Mouse (Mus musculus): ENCODE measurements around the gene Gnao1. TPM values are rescaled to one million over a fixed set of nuclear protein-coding genes. Genes with fewer than 3 reads are reported as not detected.

The Gnao1 gene
- total RNA-seq, 4 experiments from 2014 or later = 3.5 to 5.0 (median 4.5) TPM

DNA sequence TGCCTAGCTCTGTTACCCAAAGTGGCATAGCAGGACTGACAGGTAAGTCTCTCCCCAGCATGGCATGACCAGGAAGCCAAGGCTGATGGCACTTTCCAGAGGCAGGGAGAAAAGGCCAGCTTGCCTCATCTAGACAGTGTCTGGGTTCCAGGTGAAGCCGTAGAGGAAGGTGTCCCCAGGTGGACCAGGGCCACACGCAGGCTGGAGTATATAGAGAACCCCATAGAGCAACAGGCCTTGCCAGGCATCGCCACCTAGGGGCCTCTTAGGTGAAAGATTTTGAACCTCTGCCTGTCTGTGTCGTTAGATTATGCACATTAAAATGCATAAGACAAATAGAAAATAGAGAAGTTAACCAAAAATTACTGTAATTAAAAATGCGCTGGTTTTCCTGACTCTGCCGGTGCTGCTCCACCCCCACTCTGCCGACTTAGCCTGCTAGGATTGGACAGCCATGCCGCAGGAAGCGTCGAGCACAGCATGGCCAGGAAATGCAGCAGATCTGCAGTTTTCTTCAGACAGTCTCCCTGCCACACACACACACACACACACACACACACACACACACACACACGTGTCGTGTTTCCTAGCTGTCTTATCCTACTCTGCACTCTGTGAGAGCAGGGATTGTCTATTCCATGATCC, 34.2 kb downstream of the Gnao1 start:
- DNase-seq (ENCODE audit: low spot score in 2 of 2) = no peak

- DNase-seq (ENCODE audit: low spot score in 2 of 2) = no peak
These were observed 35.4 kb downstream of the Gnao1 start for GRCm38 (mm10) chr8:93845186-93845585.

GRCm38 (mm10) chr8:93852087-93852645, 42.4 kb downstream of the Gnao1 start:
- no peak for DNase-seq (ENCODE audit: low spot score in 2 of 2)

DNA sequence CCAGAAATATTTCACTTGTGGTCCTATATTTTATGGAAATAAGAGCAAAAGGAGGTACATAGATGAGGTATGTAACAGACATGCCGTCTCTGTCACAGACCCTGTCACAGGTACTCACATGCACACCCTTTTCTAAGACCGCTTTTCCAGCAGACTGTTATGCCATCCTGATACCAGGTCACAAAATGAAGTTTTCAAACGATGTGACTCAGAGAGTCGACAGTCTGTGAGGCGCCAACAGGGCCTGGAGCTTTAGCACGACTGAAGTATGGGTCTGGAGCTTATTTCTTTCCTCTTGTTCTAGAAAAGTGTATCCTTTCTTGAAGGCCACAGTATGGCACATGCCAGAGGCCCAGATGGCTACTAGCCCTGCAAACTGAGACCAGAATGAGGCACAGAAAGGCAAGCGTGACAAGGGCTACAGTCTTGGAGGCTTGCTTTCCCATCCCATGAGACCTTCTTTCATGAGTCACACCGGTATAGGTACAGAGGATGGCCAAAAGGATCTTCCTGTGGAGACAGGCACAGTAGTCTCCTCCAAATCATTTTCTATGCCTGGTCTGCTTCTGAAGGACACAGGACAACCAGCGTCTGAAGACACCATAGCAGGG, 43.2 kb downstream of the Gnao1 start:
- no peak for DNase-seq (ENCODE audit: low spot score in 2 of 2)

DNA sequence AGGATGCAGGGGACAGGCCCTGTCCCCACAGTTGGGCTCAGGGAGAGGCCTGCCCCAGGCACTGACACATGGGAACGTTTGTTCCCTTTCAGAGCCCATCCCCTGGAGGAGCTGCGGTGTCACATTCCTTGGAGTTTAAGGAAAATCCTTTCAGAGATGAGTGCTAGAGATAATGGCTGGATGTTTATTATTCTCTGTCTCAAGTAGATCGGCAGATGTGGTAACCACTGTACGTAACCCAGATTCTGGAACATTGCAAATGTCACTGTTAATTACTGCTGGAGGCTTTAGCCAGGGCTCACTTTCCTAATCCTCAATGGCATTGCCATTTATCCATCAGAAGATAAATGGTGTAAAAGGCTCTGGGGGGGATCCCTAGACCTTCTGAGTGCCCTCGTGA, 44.9 kb downstream of the Gnao1 start:
- DNase-seq (ENCODE audit: low spot score in 2 of 2) = no peak

DNA sequence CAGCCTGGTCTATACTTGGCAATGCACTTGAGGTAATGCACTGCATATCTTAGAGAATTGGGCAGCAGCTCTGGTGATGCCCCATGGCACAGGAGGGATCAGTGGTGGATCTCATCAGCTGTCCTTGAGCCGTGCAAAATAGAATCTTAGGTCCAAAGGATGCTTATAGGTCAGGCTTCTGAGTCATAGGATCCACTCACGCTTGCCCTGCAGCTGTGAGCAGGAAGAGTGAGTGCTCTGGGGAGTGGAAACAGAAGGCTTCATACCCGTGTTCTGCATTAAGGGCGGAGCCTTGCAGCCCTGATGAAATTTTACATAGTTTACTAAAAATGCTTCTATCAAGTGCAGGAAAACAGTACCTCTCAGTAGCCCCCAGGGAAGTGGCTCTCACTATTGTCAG, 45.5 kb downstream of the Gnao1 start:
- DNase-seq (ENCODE audit: low spot score in 2 of 2) = no peak

DNA sequence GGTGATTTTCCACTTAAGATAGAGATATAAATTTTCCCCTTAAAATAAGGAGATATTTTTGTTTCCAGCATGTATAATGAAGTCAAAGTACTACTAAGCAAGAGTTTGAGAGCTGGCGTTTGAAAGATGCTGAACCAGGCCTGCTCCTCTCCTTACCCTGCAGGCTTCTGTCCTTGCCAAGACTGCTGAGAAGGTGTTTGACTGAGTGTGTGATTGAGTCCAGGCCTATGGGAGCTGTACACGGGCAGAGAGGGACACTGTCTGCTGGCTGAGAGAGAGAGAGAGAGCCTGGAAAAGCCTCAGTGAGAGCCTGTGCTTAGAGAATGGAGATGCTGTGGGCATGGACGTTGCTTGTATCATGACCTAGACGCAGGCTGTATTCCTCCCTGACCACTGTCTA, 47.4 kb downstream of the Gnao1 start:
- DNase-seq (ENCODE audit: low spot score in 2 of 2) = no peak

DNA sequence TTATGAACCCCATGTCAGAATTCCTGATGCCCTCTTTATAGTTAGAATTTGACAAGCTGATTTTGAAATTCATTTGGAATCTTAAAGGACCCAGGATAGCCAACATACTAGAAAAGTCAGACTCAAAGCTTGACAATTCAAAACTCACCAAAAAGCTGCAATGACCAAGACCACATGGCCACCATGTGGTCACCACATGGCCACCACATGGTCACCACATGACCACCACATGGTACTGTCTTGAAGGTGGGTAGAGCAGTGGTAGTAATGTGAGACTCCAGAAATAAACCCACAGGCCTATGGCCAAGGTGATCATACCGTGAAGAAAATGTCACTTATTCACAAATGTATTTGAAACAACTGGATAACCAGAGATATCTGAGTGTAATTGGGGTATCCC, 48.5 kb downstream of the Gnao1 start:
- DNase-seq (ENCODE audit: low spot score in 2 of 2) = no peak

DNA sequence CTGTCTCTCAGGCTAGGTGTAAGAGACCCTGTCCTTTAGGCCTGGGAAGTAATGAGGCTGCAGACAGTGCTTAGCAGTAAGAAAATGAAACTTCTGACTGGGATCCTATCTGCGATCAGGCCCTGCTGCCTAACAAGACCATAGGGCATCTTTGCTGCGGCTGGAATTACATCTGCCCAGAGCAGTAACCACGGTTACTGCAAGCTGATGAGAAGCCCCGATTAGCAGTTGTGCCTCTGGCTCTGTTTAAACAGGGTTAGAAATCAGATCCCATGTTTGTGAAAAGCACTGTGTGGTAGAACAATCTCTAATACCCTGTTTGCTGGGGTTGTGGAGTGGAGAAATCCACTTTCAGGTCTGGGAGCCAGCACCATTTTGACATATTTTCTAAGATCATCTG, 50.3 kb downstream of the Gnao1 start:
- no peak for DNase-seq (ENCODE audit: low spot score in 2 of 2)

DNA sequence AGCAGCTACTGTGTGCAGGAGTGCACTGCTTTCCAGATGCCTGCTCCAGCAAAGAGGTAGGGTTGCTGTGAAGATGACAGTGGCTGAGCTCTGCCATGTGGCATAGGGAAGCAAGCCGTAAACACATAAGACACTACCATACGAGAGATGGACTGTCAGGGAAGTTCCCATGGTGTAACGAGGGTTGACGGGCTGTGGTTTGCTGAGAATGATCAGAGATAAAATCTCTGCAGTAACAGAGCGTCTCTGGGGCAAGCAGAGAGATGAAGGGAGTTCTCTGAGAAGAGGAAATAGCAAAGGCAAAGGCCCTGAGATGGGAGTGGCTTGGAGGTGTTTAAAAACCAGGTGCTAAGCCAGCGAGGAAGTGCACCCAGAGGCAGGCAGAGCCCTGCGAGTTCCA, 54.3 kb downstream of the Gnao1 start:
- DNase-seq (ENCODE audit: low spot score in 2 of 2) = no peak

DNA sequence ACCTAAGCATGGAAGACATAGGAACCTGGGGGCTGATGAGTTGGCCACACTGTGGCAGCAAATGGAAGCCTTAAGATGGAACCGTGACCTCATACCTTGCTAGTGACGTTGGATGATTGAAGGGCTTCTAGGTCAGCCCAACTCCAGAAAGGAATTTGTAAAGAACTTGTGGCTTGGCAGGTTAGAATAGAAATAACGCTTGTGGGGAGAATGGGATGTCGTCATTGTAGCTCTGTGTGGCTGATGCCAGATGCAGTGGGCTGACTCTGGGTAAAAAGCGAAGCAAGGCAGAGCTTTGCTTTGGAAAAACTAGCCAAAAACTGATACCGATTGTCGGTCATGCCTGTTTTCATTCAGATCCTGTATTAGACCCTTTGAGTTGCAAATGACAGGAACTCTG, 56.5 kb downstream of the Gnao1 start:
- DNase-seq (ENCODE audit: low spot score in 2 of 2) = no peak

DNA sequence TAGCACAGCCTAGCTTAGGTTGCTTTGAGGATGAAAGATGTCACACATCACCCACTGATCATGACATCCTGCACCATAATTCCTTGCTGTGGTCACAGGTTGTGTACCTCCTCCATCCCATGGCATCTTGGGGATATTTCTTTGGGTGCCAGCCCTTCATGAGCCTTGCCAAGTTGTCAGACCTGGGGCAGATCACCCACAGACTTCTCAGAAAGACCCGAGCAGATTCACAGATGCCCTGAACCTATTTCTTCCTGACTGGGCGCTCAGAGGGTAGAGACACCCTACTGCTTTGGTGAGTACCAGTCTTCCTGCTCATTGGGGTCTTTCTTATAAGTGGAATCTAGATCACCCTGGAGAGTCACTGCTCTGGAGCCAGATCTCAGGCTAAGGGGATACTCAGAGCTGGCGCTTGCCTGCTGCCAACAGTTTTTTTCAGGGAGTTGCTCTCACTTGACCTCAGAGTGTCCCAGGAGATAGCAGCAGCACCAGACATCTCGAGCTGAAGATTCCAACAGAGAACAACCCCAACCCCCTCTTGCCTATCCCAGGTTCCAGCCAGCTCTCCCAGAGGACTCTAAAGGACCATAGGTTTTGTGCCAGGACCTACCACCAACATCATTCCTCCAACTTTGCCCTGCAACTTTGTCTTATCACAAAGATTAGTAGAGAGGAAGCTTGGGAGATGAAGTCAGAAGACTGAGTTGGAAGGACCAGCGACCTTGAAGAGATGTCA, 58.9 kb downstream of the Gnao1 start:
- DNase-seq (ENCODE audit: low spot score in 2 of 2) = no peak

DNA sequence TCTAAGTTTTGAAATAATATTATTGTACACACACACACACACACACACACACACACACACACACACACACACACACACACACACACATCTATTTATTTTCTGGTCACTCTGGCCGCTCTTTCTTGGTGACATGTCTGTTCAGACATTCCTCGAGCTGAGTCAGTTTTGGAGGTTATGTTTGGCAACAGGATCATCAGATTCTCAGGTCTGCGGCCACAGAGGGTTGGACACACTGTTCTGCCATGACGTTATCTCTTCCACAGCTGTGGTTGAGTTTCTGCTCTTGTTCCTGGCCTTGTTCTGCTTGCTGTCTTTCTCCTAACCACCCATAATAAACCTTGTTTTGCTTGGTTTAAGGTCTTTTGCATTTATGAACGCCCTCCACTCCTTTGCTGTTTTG, 61.5 kb downstream of the Gnao1 start:
- DNase-seq (ENCODE audit: low spot score in 2 of 2) = peak in 1 of 2 experiments; percentile 14

DNA sequence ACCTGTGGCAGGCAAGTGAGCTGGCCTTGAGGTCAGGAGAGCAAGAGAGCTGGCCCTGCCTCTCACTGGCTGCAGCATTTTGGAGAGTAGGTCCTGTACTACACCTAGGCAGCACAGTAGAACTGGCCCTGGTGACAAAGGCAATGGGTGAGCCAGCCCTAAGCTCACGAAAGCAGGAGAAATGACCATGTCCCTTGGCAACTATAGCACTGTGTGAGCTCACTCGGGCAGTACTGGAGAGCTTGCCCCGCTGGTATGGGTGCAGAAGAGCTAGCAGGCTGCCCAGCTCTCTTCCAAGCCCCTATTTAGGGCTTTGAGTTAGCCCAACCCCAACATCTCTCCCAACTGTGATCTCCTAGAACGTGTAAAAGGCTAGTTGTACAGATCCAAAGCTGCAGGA, 68.6 kb downstream of the Gnao1 start:
- no peak for DNase-seq (ENCODE audit: low spot score in 2 of 2)

DNA sequence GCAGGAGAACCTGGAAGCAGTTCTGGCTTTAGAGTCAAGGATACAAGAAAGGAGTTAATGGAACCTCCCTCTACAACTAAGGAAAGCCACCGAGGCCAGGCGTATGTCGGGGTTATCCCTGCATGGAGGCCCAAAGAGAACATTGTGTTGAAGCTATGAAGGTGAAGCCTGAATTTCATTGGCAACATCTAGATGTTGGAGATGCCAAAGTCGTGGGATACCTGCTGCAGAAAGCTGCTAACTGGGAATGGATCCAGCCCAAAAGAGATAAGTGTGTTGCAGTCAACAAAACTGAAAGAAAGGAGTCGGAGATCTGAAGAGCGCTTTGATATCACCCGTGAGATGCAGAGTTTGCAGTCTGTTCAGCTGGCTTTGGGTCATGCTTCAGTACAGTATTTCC, 70.2 kb downstream of the Gnao1 start:
- no peak for DNase-seq (ENCODE audit: low spot score in 2 of 2)

DNA sequence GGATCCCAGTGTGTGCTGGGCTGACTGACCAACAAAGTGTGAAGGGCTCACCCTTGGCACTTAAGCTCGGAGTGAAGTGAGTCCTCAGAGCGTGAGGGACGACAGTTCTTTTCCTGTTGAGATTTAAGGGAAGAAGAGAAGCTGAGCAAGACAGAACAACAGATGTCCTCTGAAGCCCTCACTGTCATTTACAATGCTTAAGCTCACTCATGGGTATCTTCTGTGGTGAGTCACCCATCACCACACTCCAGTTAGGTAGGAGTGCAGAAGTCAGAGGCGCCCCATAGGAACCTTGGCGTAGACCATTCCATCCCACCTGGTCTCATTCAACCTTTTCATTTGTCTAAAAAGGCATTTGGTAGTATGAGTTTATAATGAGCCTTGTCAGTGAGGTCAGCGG, 71.6 kb downstream of the Gnao1 start:
- DNase-seq (ENCODE audit: low spot score in 2 of 2) = no peak

DNA sequence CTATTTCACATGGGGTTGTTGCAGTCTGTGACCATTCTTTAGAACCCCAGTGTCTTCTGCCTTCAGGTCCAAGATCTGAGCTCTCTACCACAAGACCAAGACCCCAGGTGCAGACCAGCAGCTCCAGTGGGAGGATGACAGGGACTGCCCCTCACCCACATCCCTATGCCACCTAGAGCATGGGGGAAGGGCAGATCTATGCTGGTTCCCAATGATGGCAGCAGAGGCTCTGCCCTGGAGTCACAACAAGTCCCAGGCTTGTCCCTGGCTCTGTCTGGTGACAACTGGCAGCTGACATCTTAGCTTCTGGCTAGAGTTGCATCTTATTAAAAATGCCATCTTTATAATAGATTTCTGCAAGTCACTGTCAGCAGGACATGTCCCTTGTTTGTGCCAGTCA, 73.5 kb downstream of the Gnao1 start:
- DNase-seq (ENCODE audit: low spot score in 2 of 2) = no peak

- DNase-seq (ENCODE audit: low spot score in 2 of 2) = no peak
These were observed 74.0 kb downstream of the Gnao1 start for GRCm38 (mm10) chr8:93883771-93884170.

- DNase-seq (ENCODE audit: low spot score in 2 of 2) = no peak
These were observed 74.5 kb downstream of the Gnao1 start for GRCm38 (mm10) chr8:93884316-93884715.

DNA sequence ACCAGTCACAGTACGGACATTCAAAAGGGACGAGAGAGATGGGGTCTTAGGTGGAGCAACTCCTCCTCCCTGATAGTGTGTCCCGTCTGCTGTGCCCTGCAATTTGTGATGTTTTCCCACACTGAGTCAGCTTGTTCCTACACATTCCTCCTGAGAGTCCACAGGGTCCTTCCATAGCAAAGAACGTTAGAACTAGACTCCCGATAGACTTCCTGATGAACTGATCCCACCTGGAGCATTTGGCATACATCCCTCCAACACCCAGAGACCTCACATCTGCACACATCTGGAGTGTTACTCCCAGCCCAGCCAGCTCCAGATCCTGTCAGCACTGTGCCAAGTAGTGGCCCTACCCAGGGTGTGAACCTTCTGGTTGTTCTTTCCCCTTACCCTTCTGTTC, 76.4 kb downstream of the Gnao1 start:
- DNase-seq (ENCODE audit: low spot score in 2 of 2) = no peak

GRCm38 (mm10) chr8:93888150-93888676, 78.4 kb downstream of the Gnao1 start:
- no peak for DNase-seq (ENCODE audit: low spot score in 2 of 2)

Data from gastrocnemius, adult 8-10 months (tissue).